9 mouse cellular contexts compared by ENCODE assay signal in the genomic region with DNA sequence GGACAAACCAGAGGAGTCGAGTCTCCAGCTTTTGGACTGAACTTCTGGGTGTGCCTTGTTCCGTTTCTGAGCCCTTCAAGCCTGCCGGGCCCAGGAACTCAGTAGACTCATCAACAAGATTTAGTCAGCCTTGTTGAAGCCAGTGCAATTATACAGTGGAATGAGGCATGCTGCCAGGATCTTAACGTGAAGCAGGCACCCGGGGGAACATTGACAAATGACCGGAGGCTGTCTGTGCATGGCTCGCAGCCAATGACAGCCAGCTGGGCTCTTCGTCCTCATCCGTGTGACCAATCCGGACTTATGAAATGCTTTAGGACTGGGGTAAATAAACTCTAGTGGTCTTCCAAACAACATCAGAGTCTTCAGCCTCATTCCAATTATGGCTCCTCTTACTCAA. TPM values are rescaled to one million over a fixed set of nuclear protein-coding genes. Genes with fewer than 3 reads are reported as not detected.
DNase-seq lines count a peak whose midpoint lies in the region; ATAC-seq and TF ChIP-seq lines count a peak whose summit lies in the region.
"Had no signal": no experiment of that assay in that cellular context is flagged by ENCODE, and none has a peak within 500 bp of the region (broad histone marks: within the 10 kb centered on the region; RNA-seq: fewer than 3 reads in every experiment).

No protein-coding gene starts in this region.

- H3K9ac ChIP-seq in lung, embryonic 14.5 days = no peak overlapping the region
- H3K9ac ChIP-seq: liver, embryonic 13.5 days had no signal

- H3K9me3 ChIP-seq in lung, embryonic 14.5 days (ENCODE audit: low read depth, low read length) = no peaks in the 10 kb centered on the region
- H3K9me3 ChIP-seq: liver, embryonic 13.5 days had no signal

- no peak overlapping the region for H3K4me3 ChIP-seq in lung, embryonic 14.5 days (ENCODE audit: low read depth, low read length)
- H3K4me3 ChIP-seq: liver, embryonic 13.5 days had no signal

- peak; percentile 36 to 76 for DNase-seq in cerebellum, postnatal 4 days (ENCODE audit: low spot score in 2 of 2)
- DNase-seq in cerebellum, adult 18-20 months = no peak
- DNase-seq in adipocyte (ENCODE audit: low spot score) = peak; percentile 76
- DNase-seq in gastrocnemius, postnatal 4 days (ENCODE audit: low spot score in 2 of 2) = peak; percentile 53 to 81
- DNase-seq in kidney, adult 18-20 months = peak; percentile 65
- DNase-seq in lung, embryonic 14.5 days = peak; percentile 95
- DNase-seq in right cerebral cortex, postnatal 4 days = peak; percentile 42
- DNase-seq in spleen, postnatal 4 days (ENCODE audit: low spot score in 2 of 2) = no peak
- DNase-seq: liver, embryonic 13.5 days had no signal

- H3K27ac ChIP-seq in lung, embryonic 14.5 days (ENCODE audit: low read depth) = no peak overlapping the region
- H3K27ac ChIP-seq: liver, embryonic 13.5 days had no signal

- peak; percentile 95 for ATAC-seq in lung, embryonic 14.5 days (ENCODE audit: insufficient read depth)

- H3K27me3 ChIP-seq in lung, embryonic 14.5 days (ENCODE audit: insufficient read depth, low read length) = no peaks in the 10 kb centered on the region
- H3K27me3 ChIP-seq: liver, embryonic 13.5 days had no signal

- no peak for TF ChIP-seq CTCF in lung, embryonic 14.5 days (IDR thresholded peaks at IDR 0.05; ENCODE audit: low read depth)

- H3K4me1 ChIP-seq in lung, embryonic 14.5 days (ENCODE audit: insufficient read depth) = peaks cover 5% of the 10 kb centered on the region; the same call in 1 of the 2 replicates
- H3K4me1 ChIP-seq: liver, embryonic 13.5 days had no signal

- WGBS in lung, embryonic 14.5 days = 21% methylated on average over 10 of the region's 10 CpGs

- no peak overlapping the region for H3K4me2 ChIP-seq in lung, embryonic 14.5 days
- H3K4me2 ChIP-seq: liver, embryonic 13.5 days had no signal

- H3K36me3 ChIP-seq in lung, embryonic 14.5 days (ENCODE audit: insufficient read depth) = no peaks in the 10 kb centered on the region
- H3K36me3 ChIP-seq: liver, embryonic 13.5 days had no signal

RNA-seq across cellular contexts. Expression of a gene that starts 29.0 kb away (rescaled TPM):
- total RNA-seq in gastrocnemius, postnatal 4 days (2021) = not detected
- polyA plus RNA-seq in lung, embryonic 14.5 days (2014; fragmentation: Nextera tagmentation; extraction: Ambion mirVana) = not detected in 2 replicates

Comparison
In these comparisons a context has a peak if more than half of its experiments do, and no peak if none do; other contexts are left out.
1. DNase-seq: peak in cerebellum, postnatal 4 days (2 of 2), adipocyte (single experiment), gastrocnemius, postnatal 4 days (2 of 2), kidney, adult 18-20 months (single experiment), lung, embryonic 14.5 days (single experiment) and right cerebral cortex, postnatal 4 days (single experiment); none in cerebellum, adult 18-20 months (0 of 2) and spleen, postnatal 4 days (0 of 2).